Mouse (Mus musculus) MN1 (cell line): Measurements from ENCODE around the gene Dnah7a.
"Not testable (repeated sequence)": the region's sequence is repeated elsewhere in the genome, so short reads cannot be mapped to it uniquely, and the experiment has no call there.

Source experiments
- DNase-seq: peaks from one replicate; pipeline ENCODE4 v3.0.0-alpha.2; 2016; ENCODE audit warnings: low spot score

Dnah7a gene

GRCm38 (mm10) chr1:53704164-53704563, 2.4 kb downstream of the Dnah7a start:
- no peak for DNase-seq

- not testable (repeated sequence) for DNase-seq
Observed at GRCm38 (mm10) chr1:53664268-53664667, 42.3 kb downstream of the Dnah7a start.

GRCm38 (mm10) chr1:53639865-53640794, 66.5 kb downstream of the Dnah7a start:
- no peak for DNase-seq

- DNase-seq = not testable (repeated sequence)
Observed at GRCm38 (mm10) chr1:53635641-53636040, 70.9 kb downstream of the Dnah7a start.

GRCm38 (mm10) chr1:53632040-53632439, 74.5 kb downstream of the Dnah7a start:
- DNase-seq = not testable (repeated sequence)

- no peak for DNase-seq
Observed at GRCm38 (mm10) chr1:53630011-53630410, 76.6 kb downstream of the Dnah7a start.

GRCm38 (mm10) chr1:53613486-53613885, 93.1 kb downstream of the Dnah7a start:
- DNase-seq = no peak

- not testable (repeated sequence) for DNase-seq
Observed at GRCm38 (mm10) chr1:53581326-53581725, 125.3 kb downstream of the Dnah7a start.

- DNase-seq = not testable (repeated sequence)
Observed at GRCm38 (mm10) chr1:53557918-53558317, 148.7 kb downstream of the Dnah7a start.

GRCm38 (mm10) chr1:53547018-53547417, 159.6 kb downstream of the Dnah7a start:
- DNase-seq = not testable (repeated sequence)

GRCm38 (mm10) chr1:53538356-53538755, 168.2 kb downstream of the Dnah7a start:
- not testable (repeated sequence) for DNase-seq

GRCm38 (mm10) chr1:53534826-53535225, 171.8 kb downstream of the Dnah7a start:
- DNase-seq = not testable (repeated sequence)

- DNase-seq = not testable (repeated sequence)
Observed at GRCm38 (mm10) chr1:53526021-53526420, 180.6 kb downstream of the Dnah7a start.

GRCm38 (mm10) chr1:53473699-53474098, 232.9 kb downstream of the Dnah7a start:
- no peak for DNase-seq

GRCm38 (mm10) chr1:53472084-53472483, 234.5 kb downstream of the Dnah7a start:
- not testable (repeated sequence) for DNase-seq

- no peak for DNase-seq
Observed at GRCm38 (mm10) chr1:53467325-53467670, 239.3 kb downstream of the Dnah7a start.

GRCm38 (mm10) chr1:53466524-53467324, 239.9 kb downstream of the Dnah7a start:
- DNase-seq = not testable (repeated sequence)

GRCm38 (mm10) chr1:53439173-53439572, 267.4 kb downstream of the Dnah7a start:
- DNase-seq = not testable (repeated sequence)

- not testable (repeated sequence) for DNase-seq
Observed at GRCm38 (mm10) chr1:53432433-53432832, 274.2 kb downstream of the Dnah7a start.

GRCm38 (mm10) chr1:53405803-53406325, 300.7 kb downstream of the Dnah7a start:
- no peak for DNase-seq

- DNase-seq = not testable (repeated sequence)
Observed at GRCm38 (mm10) chr1:53393936-53394760, 312.4 kb downstream of the Dnah7a start.
